Mouse (Mus musculus) Patski (cell line): ENCODE measurements around the gene Stx7. TPM values are rescaled to one million over a fixed set of nuclear protein-coding genes. Genes with fewer than 3 reads are reported as not detected.
A peak's percentile ranks its signal among the peaks of the same experiment; 100 is the strongest.

ENCODE experiments used
- ATAC-seq: fragments of 100-300 bp; one replicate; pipeline ENCODE4 v1.8.0; 2021
- CTCF ChIA-PET: fragments of 350-600 bp; sonication (Branson Sonifier 250); formaldehyde crosslinking; loops from one replicate; lab custom pipeline; 2022; ENCODE audit warnings: inconsistent platforms; lab: Charles Lee
- POLR2A ChIA-PET: fragments of 350-600 bp; sonication (Branson Sonifier 250); formaldehyde crosslinking; loops from one replicate; lab custom pipeline; 2022; ENCODE audit warnings: antibody characterized with exemption, inconsistent platforms; lab: Charles Lee
- DNase-seq: peaks from one replicate; pipeline ENCODE4 v3.0.0-alpha.2; 2011; ENCODE audit warnings: low read depth, low spot score
- H3K27me3 ChIP-seq: fragments of 371-371 bp; one replicate; pipeline ENCODE4 v1.5.1; 2021
- CTCF ChIP-seq: fragments of 100-300 bp; IDR thresholded peaks from one replicate; pipeline ENCODE4 v1.5.1; 2021
- in situ Hi-C: fragments of 300-500 bp; cut with MboI; formaldehyde crosslinking; loops from 3 replicates; pipeline ENCODE4 v1.11.1; 2018; ENCODE audit warnings: low pct_unique_long_range_greater_than_20kb, mixed read lengths
- polyA plus RNA-seq: library from polyadenylated mRNA; unstranded; gene quantifications from one replicate; pipeline ENCODE4 v1.2.3, GENCODE M21; 2021

The Stx7 gene
- polyA plus RNA-seq, 1 experiment from 2014 or later = 145 TPM

DNA sequence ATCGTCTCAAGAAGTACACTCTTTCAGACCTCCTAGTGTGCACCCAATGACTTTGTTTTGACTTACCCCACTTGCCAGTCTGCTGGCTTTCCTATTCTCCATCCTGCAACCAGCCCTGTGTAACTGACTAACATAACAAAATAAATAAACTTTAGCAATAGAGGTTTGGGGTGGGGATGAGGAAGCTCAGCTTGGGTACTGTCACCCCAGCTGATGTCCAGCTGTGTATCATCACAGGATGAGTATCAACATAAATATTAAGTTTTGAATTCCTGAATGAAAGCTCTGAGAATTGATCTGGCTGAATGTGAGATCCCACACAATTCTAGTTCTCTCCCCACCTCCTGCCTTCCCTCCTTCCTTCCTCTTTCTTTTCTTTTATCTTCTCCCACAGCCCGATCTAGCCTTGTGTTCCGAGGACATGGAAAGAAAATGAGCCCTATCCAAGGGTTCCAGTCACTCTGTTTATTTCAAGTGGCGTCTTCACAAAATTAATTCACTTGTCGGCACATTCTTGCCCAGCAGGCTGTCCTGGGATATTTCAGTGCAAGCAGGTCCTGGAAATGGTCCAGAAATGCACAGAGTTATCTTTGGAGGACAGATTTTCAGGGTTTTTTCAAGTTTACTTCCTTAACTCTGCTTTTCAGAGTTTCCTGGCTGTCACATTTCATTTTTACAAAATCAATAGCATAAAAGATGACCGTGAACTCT lies 68.6 kb downstream of the Stx7 start:
- ChIA-PET CTCF (interaction anchor here (1.1 kb wide), 1 partner anchor 13 kb away, joined by 3 read pairs; no protein-coding TSS in a partner anchor), POLR2A (interaction anchor here (0.7 kb wide), 1 partner anchor 13 kb away, joined by 3 read pairs; no protein-coding TSS in a partner anchor)
- in situ Hi-C loops = no loop called here
- H3K27me3 ChIP-seq = peaks cover 21% of the 10 kb centered on the region
- no peak for DNase-seq
- TF ChIP-seq CTCF = no peak
- ATAC-seq = no peak

DNA sequence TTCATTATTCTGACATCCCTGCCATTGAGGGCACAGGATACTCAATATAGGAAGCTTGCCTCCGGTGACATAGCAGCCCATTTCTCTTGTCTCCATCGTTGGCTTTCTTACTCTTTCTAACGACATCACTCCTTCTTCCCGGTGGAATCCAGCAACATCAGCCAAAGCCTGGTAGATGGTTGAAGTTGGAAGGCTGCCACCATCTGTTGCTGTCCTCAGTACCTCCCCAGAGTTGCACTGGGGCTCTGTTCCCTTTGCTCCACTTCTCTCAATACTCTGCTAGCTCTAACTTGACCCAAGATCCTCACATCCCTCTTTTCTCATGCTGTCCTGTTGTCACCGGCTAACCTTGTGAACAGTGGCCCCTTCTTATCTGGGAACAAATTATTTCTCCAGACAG lies 71.8 kb downstream of the Stx7 start:
- POLR2A ChIA-PET = no interaction called here
- in situ Hi-C loops = no loop called here
- DNase-seq (no peak), ATAC-seq (no peak)
- no peak for TF ChIP-seq CTCF
- CTCF ChIA-PET = interaction anchor here (0.9 kb wide), 1 partner anchor 12 kb away, joined by 3 read pairs; no protein-coding TSS in a partner anchor
- H3K27me3 ChIP-seq = peaks cover 22% of the 10 kb centered on the region

DNA sequence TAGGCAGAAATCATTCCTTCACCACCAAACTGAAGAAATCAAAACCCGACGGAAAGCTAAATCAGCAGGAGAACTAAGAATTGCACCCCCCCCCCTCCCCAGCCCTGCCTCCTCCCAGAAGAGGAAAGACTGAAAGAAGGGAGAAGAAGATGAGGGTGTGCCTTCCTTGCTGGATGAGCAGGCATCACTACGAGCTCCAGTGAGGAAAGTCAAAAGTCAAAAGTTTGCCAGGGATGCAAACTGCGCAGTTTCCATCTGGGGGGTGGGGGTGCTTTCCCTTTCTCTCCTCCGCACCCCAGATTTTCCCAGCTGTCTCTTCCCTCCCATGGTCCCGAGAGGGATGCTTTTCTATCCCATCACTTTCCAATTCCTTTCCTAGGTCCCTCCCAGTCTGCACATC lies 73.8 kb downstream of the Stx7 start:
- peaks cover 20% of the 10 kb centered on the region for H3K27me3 ChIP-seq
- DNase-seq = no peak
- no peak for ATAC-seq
- POLR2A ChIA-PET = no interaction called here
- no peak for TF ChIP-seq CTCF
- CTCF ChIA-PET = no interaction called here
- in situ Hi-C loops = no loop called here

DNA sequence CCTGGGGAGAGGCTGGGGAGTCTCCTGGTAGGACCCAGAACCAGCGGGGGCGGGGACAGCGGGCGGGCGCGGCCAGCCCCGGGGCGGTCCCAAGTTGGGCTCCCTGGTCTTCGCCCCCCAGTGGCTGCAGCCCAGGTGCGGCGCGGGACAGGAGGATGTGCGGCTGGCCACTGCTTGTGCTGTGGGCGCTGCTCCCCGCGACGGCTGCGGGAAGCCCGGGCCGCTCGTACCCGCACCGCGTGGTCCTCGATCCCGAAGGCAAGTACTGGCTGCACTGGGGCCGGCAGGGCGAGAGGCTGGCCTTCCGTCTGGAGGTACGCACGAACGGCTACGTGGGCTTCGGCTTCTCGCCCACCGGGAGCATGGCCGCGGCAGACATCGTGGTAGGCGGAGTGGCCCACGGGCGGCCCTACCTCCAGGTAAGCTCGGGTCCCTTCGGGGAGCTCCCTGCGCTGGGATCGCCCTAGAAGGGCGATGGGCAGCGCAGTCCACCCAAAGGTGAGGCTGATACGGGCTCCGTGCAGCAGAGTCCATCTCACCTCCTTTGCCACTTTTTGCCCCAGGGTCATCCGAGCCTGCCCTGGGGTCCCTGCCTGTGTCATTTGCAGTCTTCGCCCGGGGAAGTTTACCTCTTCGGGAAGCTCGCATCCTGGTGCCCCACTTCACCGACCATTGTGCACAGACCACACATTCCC lies 74.5 kb downstream of the Stx7 start, which contains the start of gene Moxd1:
Gene Moxd1, plus strand, starts transcription at position 69 of the 695 bp plus-strand sequence.
- CTCF ChIA-PET = interaction anchor here (0.9 kb wide), 1 partner anchor 21 kb away, joined by 3 read pairs; no protein-coding TSS in a partner anchor
- TF ChIP-seq CTCF = no peak

DNA sequence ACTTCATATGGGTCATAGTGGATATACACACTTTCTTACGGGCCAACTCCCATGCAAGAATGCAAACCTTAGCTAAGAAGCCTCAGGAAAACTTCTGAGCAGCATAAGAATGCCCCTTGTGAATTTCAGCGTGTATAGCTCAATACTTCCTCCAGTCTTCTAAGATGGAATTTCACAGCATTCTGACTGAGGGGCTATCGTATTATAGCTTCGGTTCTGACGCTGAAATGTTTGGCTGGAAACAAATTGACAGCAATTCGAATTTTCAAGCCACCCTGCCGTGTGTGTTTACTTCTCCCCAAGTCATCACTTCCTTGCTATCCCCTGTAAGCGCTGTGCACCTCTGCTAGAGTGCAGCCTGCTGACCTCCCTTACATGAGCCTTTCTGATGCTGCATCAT lies 75.5 kb downstream of the Stx7 start:
- DNase-seq (no peak), ATAC-seq (no peak)
- H3K27me3 ChIP-seq = peaks cover 19% of the 10 kb centered on the region
- in situ Hi-C loops = no loop called here
- ChIA-PET POLR2A (no interaction called here), CTCF (interaction anchor here (0.9 kb wide), 1 partner anchor 20 kb away, joined by 3 read pairs; no protein-coding TSS in a partner anchor)
- TF ChIP-seq CTCF = no peak

More for the DNA sequence above, 74.5 kb downstream of the Stx7 start, which contains the start of gene Moxd1:
- POLR2A ChIA-PET = no interaction called here
- ATAC-seq (peak; percentile 26), DNase-seq (no peak)
- H3K27me3 ChIP-seq = peaks cover 19% of the 10 kb centered on the region
- in situ Hi-C loops = no loop called here

DNA sequence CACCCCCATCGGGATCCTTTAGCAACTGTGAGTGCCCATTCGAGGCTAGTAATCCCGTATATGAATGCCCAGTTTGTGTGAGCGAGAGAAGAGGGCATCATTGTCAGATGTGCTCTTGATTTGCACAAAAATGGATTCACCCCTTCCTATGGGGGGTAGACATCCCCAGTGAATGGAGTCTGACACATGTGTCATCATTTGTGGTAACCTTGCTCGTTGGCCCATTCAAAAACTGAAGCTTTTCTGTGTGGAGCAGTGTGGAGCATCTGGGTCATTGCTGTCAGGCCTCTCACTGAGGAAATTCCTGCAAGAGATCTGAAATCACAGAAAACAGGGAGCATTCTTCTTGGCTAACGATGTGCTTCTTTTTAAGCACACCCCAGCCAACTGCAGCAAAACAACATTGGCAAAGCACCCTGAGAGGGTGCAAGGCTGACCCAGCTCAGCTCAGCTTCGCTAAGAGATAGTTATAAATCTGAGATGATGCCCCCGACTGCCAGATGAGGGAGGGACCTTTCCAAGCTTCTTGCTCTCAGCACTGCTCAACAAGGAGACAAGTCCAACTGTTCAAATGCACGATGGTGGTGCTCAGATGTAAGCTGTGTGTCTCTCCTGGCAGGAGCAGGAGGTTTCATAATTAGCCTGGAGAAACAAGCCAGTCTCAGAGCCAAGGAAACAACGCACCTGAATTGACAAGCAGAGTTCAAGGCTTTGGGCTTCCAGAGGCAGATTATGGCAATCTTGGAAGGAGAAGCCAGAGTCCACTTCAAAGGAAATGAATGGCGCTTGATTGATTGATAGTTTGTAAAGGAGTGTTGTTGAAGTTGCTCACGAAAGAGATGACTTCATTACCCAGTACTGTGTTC lies 79.4 kb downstream of the Stx7 start:
- ChIA-PET POLR2A (no interaction called here), CTCF (no interaction called here)
- H3K27me3 ChIP-seq = peaks cover 15% of the 10 kb centered on the region
- ATAC-seq (no peak), DNase-seq (no peak)
- no peak for TF ChIP-seq CTCF
- in situ Hi-C loops = no loop called here

DNA sequence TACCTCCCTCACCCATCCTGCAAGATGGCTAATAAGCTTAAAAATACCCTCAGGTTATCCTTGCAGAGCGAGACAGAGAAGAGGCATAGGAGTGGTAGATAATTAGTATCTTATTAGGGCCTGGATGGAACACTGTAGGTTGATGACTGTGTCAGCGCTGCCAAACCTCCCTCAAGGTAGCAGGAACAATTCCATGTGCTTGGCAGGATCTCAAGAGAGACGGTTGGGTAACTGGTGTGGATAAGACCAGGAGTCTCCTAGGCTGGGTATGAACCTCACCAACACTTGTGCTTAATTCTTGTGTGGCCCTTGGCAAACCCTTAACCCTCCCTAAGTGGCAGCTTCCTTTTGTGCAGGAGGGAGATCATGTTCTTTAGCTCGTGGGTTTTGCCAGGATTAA lies 83.2 kb downstream of the Stx7 start:
- no peak for ATAC-seq
- POLR2A ChIA-PET = no interaction called here
- CTCF ChIA-PET = no interaction called here
- no peak for DNase-seq
- in situ Hi-C loops = no loop called here
- H3K27me3 ChIP-seq = peaks cover 12% of the 10 kb centered on the region
- no peak for TF ChIP-seq CTCF

DNA sequence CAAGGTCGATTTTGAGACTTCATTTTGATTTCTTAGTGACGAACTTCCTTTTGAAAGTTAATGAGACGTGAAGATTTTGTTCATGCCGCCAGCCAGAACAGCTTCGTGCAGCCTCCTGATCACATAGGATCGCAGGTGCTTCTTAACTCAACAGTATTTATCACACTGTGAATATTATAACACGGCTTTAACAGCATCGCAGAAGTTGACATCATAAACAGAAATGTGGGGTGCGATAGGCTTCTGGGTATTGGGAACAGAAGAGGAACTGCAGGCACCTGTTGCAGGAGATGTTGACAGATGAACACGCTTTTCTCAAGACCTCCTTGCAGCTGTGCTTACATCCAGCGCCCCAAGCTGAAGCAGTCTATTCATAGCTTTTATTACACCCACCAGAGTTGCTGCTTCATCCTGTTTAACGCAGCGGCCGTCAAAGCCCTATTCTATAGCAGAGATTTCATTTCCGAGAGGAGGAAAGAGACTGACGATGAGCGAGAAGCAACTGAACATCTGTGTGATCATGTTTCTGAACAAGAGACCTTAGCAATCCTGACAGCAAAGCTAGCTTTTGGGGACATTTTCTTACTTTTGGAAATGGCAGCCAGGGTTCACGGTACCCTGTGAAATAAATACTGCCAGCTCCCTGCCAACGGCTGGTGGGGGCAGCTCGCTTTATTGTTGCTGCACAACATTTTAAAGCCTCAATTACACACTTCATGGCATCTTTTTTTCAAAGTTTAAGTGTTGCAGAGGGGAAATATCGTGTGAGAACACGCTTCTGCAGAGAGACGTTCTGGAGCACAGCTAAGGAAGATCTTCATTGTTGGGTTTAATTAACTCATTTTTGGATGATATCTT lies 86.6 kb downstream of the Stx7 start:
- CTCF ChIA-PET = interaction anchor here (0.8 kb wide), 1 partner anchor 14 kb away, joined by 3 read pairs; no protein-coding TSS in a partner anchor
- TF ChIP-seq CTCF = no peak
- DNase-seq = no peak
- in situ Hi-C loops = no loop called here
- POLR2A ChIA-PET = no interaction called here
- no peak for ATAC-seq
- peaks cover 29% of the 10 kb centered on the region for H3K27me3 ChIP-seq

Other genes starting within 250 kb of the Stx7 start
- gene Taar1, start 228.9 kb upstream of the Stx7 start, polyA plus RNA-seq = not detected
- gene Taar2, start 210.7 kb upstream of the Stx7 start, polyA plus RNA-seq = not detected
- gene Taar3, start 199.7 kb upstream of the Stx7 start, polyA plus RNA-seq = not detected
- gene Taar4, start 188.8 kb upstream of the Stx7 start, polyA plus RNA-seq = not detected
- not detected for gene Taar5, start 178.6 kb upstream of the Stx7 start, polyA plus RNA-seq
- not detected for gene Taar6, start 163.7 kb upstream of the Stx7 start, polyA plus RNA-seq
- gene Taar7a, start 155.8 kb upstream of the Stx7 start, polyA plus RNA-seq = not detected
- gene Taar7b, start 149.4 kb upstream of the Stx7 start, polyA plus RNA-seq = not detected
- gene Taar7d, start 122.1 kb upstream of the Stx7 start, polyA plus RNA-seq = not detected
- not detected for gene Taar7e, start 111.7 kb upstream of the Stx7 start, polyA plus RNA-seq
- not detected for gene Taar7f, start 99.8 kb upstream of the Stx7 start, polyA plus RNA-seq
- not detected for gene Taar8a, start 72.8 kb upstream of the Stx7 start, polyA plus RNA-seq
- gene Taar8b, start 57.0 kb upstream of the Stx7 start, polyA plus RNA-seq = not detected
- not detected for gene Taar8c, start 47.4 kb upstream of the Stx7 start, polyA plus RNA-seq
- not detected for gene Taar9, start 39.8 kb upstream of the Stx7 start, polyA plus RNA-seq
- not detected for gene Moxd1, start 74.2 kb downstream of the Stx7 start, polyA plus RNA-seq